Mouse (Mus musculus) megakaryocyte-erythroid progenitor cell, adult 5-6 weeks (primary cell): ENCODE results near the gene Eif4a1. TPM values are rescaled to one million over a fixed set of nuclear protein-coding genes. Genes with fewer than 3 reads are reported as not detected.

Source experiments
- total RNA-seq, 2 experiments: library from RNA; stranded (forward) in 1 of 2; stranded (reverse) in 1 of 2; fragments of 200-1000, 215-1000 nt in 1 of 2; fragments of >200 nt in 1 of 2; fragmentation: Nextera tagmentation in 1 of 2; gene quantifications; 2 replicates each; pipeline ENCODE4 v1.2.3; 2014 to 2017

The Eif4a1 gene
- total RNA-seq, 2 experiments from 2014 or later, result 983 to 1,155 TPM

Other genes starting within 250 kb of the Eif4a1 start
Only the 30 nearest of the 35 such genes appear.
- not detected in 2 replicates for gene Dnah2, start 123.3 kb downstream of the Eif4a1 start, total RNA-seq (2014; fragmentation: Nextera tagmentation)
- gene Dnah2, start 123.3 kb downstream of the Eif4a1 start, total RNA-seq (2017), result not detected in 2 replicates
- gene Efnb3, start 112.2 kb downstream of the Eif4a1 start, total RNA-seq (2014; fragmentation: Nextera tagmentation), result 1.3 and 3.0 TPM in 2 replicates
- gene Efnb3, start 112.2 kb downstream of the Eif4a1 start, total RNA-seq (2017), result 0.50 and 0.52 TPM in 2 replicates
- gene Wrap53, start 92.2 kb downstream of the Eif4a1 start, total RNA-seq (2014; fragmentation: Nextera tagmentation), result 36.5 and 51.0 TPM in 2 replicates
- 9.6 and 14.5 TPM in 2 replicates for gene Wrap53, start 92.2 kb downstream of the Eif4a1 start, total RNA-seq (2017)
- gene Trp53, start 92.1 kb downstream of the Eif4a1 start, total RNA-seq (2014; fragmentation: Nextera tagmentation), result 286 and 348 TPM in 2 replicates
- gene Trp53, start 92.1 kb downstream of the Eif4a1 start, total RNA-seq (2017), result 59.0 and 109 TPM in 2 replicates
- gene Atp1b2, start 66.5 kb downstream of the Eif4a1 start, total RNA-seq (2014; fragmentation: Nextera tagmentation), result 291 and 408 TPM in 2 replicates
- gene Atp1b2, start 66.5 kb downstream of the Eif4a1 start, total RNA-seq (2017), result 32.8 and 68.9 TPM in 2 replicates
- not detected in 2 replicates for gene Shbg, start 54.5 kb downstream of the Eif4a1 start, total RNA-seq (2014; fragmentation: Nextera tagmentation)
- gene Shbg, start 54.5 kb downstream of the Eif4a1 start, total RNA-seq (2017), result not detected in 2 replicates
- not detected in 2 replicates for gene Sat2, start 50.4 kb downstream of the Eif4a1 start, total RNA-seq (2014; fragmentation: Nextera tagmentation)
- not detected in 2 replicates for gene Sat2, start 50.4 kb downstream of the Eif4a1 start, total RNA-seq (2017)
- 67.4 and 83.1 TPM in 2 replicates for gene Fxr2, start 39.4 kb downstream of the Eif4a1 start, total RNA-seq (2014; fragmentation: Nextera tagmentation)
- gene Fxr2, start 39.4 kb downstream of the Eif4a1 start, total RNA-seq (2017), result 36.4 and 45.6 TPM in 2 replicates
- 0.45 TPM in 1 of 2 replicates, not detected in the other for gene Sox15, start 17.1 kb downstream of the Eif4a1 start, total RNA-seq (2014; fragmentation: Nextera tagmentation)
- not detected in 2 replicates for gene Sox15, start 17.1 kb downstream of the Eif4a1 start, total RNA-seq (2017)
- 47.6 and 58.3 TPM in 2 replicates for gene Mpdu1, start 9.8 kb downstream of the Eif4a1 start, total RNA-seq (2014; fragmentation: Nextera tagmentation)
- gene Mpdu1, start 9.8 kb downstream of the Eif4a1 start, total RNA-seq (2017), result 40.6 and 41.1 TPM in 2 replicates
- gene Cd68, start 6.3 kb downstream of the Eif4a1 start, total RNA-seq (2014; fragmentation: Nextera tagmentation), result 5.1 and 6.3 TPM in 2 replicates
- 3.4 and 6.5 TPM in 2 replicates for gene Cd68, start 6.3 kb downstream of the Eif4a1 start, total RNA-seq (2017)
- 96.1 and 117 TPM in 2 replicates for gene Senp3, start 9.7 kb upstream of the Eif4a1 start, total RNA-seq (2014; fragmentation: Nextera tagmentation)
- 98.4 and 120 TPM in 2 replicates for gene Senp3, start 9.7 kb upstream of the Eif4a1 start, total RNA-seq (2017)
- 5.0 and 6.5 TPM in 2 replicates for gene Tnfsf13, start 13.4 kb upstream of the Eif4a1 start, total RNA-seq (2014; fragmentation: Nextera tagmentation)
- gene Tnfsf13, start 13.4 kb upstream of the Eif4a1 start, total RNA-seq (2017), result 11.7 and 23.0 TPM in 2 replicates
- gene Tnfsf12, start 23.4 kb upstream of the Eif4a1 start, total RNA-seq (2014; fragmentation: Nextera tagmentation), result 4.7 TPM in 1 of 2 replicates, not detected in the other
- 0.47 TPM in 1 of 2 replicates, not detected in the other for gene Tnfsf12, start 23.4 kb upstream of the Eif4a1 start, total RNA-seq (2017)
- gene Tnfsfm13, start 23.7 kb upstream of the Eif4a1 start, total RNA-seq (2014; fragmentation: Nextera tagmentation), result 0.20 TPM in 1 of 2 replicates, not detected in the other
- gene Tnfsfm13, start 23.7 kb upstream of the Eif4a1 start, total RNA-seq (2017), result 0.80 and 1.4 TPM in 2 replicates
- gene Polr2a, start 86.2 kb upstream of the Eif4a1 start, total RNA-seq (2014; fragmentation: Nextera tagmentation), result 106 TPM in 2 replicates
- gene Polr2a, start 86.2 kb upstream of the Eif4a1 start, total RNA-seq (2017), result 11.9 and 26.6 TPM in 2 replicates
- not detected in 2 replicates for gene Slc35g3, start 89.5 kb upstream of the Eif4a1 start, total RNA-seq (2014; fragmentation: Nextera tagmentation)
- gene Slc35g3, start 89.5 kb upstream of the Eif4a1 start, total RNA-seq (2017), result not detected in 2 replicates
- 2.8 and 4.0 TPM in 2 replicates for gene Zbtb4, start 93.5 kb upstream of the Eif4a1 start, total RNA-seq (2014; fragmentation: Nextera tagmentation)
- 1.1 and 2.1 TPM in 2 replicates for gene Zbtb4, start 93.5 kb upstream of the Eif4a1 start, total RNA-seq (2017)
- gene Chrnb1, start 123.5 kb upstream of the Eif4a1 start, total RNA-seq (2014; fragmentation: Nextera tagmentation), result 2.3 TPM in 1 of 2 replicates, not detected in the other
- gene Chrnb1, start 123.5 kb upstream of the Eif4a1 start, total RNA-seq (2017), result 0.28 and 1.9 TPM in 2 replicates
- gene Fgf11, start 129.4 kb upstream of the Eif4a1 start, total RNA-seq (2014; fragmentation: Nextera tagmentation), result 0.57 and 0.63 TPM in 2 replicates
- 2.3 TPM in 1 of 2 replicates, not detected in the other for gene Fgf11, start 129.4 kb upstream of the Eif4a1 start, total RNA-seq (2017)
- gene Tmem102, start 133.2 kb upstream of the Eif4a1 start, total RNA-seq (2014; fragmentation: Nextera tagmentation), result not detected in 2 replicates
- gene Tmem102, start 133.2 kb upstream of the Eif4a1 start, total RNA-seq (2017), result not detected in 2 replicates
- gene Gm39566, start 142.9 kb upstream of the Eif4a1 start, total RNA-seq (2014; fragmentation: Nextera tagmentation), result not detected in 2 replicates
- gene Gm39566, start 142.9 kb upstream of the Eif4a1 start, total RNA-seq (2017), result not detected in 2 replicates
- not detected in 2 replicates for gene Spem2, start 146.0 kb upstream of the Eif4a1 start, total RNA-seq (2014; fragmentation: Nextera tagmentation)
- not detected in 2 replicates for gene Spem2, start 146.0 kb upstream of the Eif4a1 start, total RNA-seq (2017)
- not detected in 2 replicates for gene Spem1, start 149.8 kb upstream of the Eif4a1 start, total RNA-seq (2014; fragmentation: Nextera tagmentation)
- not detected in 2 replicates for gene Spem1, start 149.8 kb upstream of the Eif4a1 start, total RNA-seq (2017)
- gene Nlgn2, start 165.4 kb upstream of the Eif4a1 start, total RNA-seq (2014; fragmentation: Nextera tagmentation), result 7.9 and 8.3 TPM in 2 replicates
- 2.9 and 3.8 TPM in 2 replicates for gene Nlgn2, start 165.4 kb upstream of the Eif4a1 start, total RNA-seq (2017)
- 166 and 210 TPM in 2 replicates for gene Tmem256, start 166.1 kb upstream of the Eif4a1 start, total RNA-seq (2014; fragmentation: Nextera tagmentation)
- 64.8 and 66.7 TPM in 2 replicates for gene Tmem256, start 166.1 kb upstream of the Eif4a1 start, total RNA-seq (2017)
- 54.7 and 61.3 TPM in 2 replicates for gene Plscr3, start 174.0 kb upstream of the Eif4a1 start, total RNA-seq (2014; fragmentation: Nextera tagmentation)
- gene Plscr3, start 174.0 kb upstream of the Eif4a1 start, total RNA-seq (2017), result 14.5 and 14.8 TPM in 2 replicates
- gene Tnk1, start 186.3 kb upstream of the Eif4a1 start, total RNA-seq (2014; fragmentation: Nextera tagmentation), result 0.48 TPM in 1 of 2 replicates, not detected in the other
- gene Tnk1, start 186.3 kb upstream of the Eif4a1 start, total RNA-seq (2017), result 0.34 TPM in 1 of 2 replicates, not detected in the other
- not detected in 2 replicates for gene Tmem95, start 205.6 kb upstream of the Eif4a1 start, total RNA-seq (2014; fragmentation: Nextera tagmentation)
- gene Tmem95, start 205.6 kb upstream of the Eif4a1 start, total RNA-seq (2017), result not detected in 2 replicates
- 0.54 and 0.79 TPM in 2 replicates for gene Kctd11, start 209.0 kb upstream of the Eif4a1 start, total RNA-seq (2014; fragmentation: Nextera tagmentation)
- gene Kctd11, start 209.0 kb upstream of the Eif4a1 start, total RNA-seq (2017), result 1.3 TPM in 1 of 2 replicates, not detected in the other